Mouse (Mus musculus) adrenal gland, postnatal 36 days (tissue): ENCODE results near the gene Esyt3. TPM values are rescaled to one million over a fixed set of nuclear protein-coding genes. Genes with fewer than 3 reads are reported as not detected.

Experiments
- DNase-seq, 2 experiments: peaks; one replicate each; pipeline ENCODE4 v3.0.0; 2021; ENCODE audit warnings: mixed read lengths in 1 of 2
- total RNA-seq, 2 experiments: library from RNA; stranded (reverse); gene quantifications; 2 replicates each; pipeline ENCODE4 v1.2.3; 2021

Gene Esyt3
- total RNA-seq, 2 experiments from 2014 or later, result 0.26 to 0.43 TPM

DNA sequence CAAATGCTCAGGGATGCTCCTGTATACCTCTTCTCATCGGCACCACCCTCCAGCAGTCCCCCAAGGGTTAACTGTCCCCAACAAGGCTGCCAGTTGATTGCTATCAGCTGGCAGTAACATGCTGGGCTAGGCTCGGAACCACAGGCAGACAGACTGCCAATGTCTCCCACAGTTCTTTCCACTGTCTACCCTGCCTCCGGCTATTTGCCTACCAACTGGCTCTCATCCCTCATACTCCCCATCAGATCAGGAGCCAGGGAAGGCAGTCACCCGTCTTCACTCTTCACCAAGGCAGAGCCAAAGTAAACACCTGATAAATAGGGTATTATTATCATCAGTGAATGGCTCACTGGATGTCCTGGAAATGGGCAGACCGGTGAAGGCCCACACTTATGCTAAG lies 3.6 kb downstream of the Esyt3 start:
- DNase-seq, result no peak

DNA sequence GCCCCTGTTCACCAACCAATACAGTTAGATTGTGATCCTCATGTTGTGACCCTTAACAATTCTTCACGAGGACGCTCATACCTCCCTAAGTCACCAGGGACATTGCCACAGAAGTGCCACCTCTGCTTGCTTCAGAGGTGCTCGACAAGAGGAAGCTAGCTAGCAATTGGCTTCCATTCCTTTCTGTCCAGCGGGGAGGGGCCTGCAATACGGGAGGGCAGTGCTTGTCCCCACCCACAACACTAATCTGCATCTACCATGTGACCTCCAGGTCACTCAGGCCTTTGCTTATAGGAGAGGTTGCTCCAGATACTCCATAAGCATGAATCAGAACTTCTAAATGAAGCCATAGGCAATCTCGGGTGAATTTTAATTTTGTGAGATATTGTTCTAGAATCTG lies 5.0 kb downstream of the Esyt3 start:
- DNase-seq, result no peak

- DNase-seq, result no peak
Measured at GRCm38 (mm10) chr9:99352964-99353363, 5.4 kb downstream of the Esyt3 start.

GRCm38 (mm10) chr9:99345351-99345792 lies 13.0 kb downstream of the Esyt3 start:
- no peak for DNase-seq

DNA sequence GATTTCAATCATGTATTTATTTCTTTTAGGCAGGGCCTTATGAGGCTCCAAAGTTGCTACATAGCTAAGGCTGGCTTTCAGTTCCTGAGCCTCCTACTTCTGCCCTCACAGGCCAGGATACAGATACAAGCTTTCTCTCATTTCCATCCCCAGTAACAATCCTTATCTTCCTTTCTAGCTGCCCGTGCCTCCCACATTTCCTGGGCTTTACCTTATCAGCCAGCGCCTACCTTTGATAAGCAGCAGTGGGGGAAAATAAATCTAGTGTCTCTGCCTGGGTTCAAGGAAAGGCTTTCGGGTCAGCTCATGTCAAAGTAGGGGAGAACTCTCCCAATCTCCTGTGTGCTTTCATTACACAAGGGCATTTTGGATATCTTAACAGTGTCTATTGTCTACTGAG lies 16.8 kb downstream of the Esyt3 start:
- no peak for DNase-seq

- DNase-seq, result no peak
Measured at GRCm38 (mm10) chr9:99340126-99340525, 18.2 kb downstream of the Esyt3 start.

DNA sequence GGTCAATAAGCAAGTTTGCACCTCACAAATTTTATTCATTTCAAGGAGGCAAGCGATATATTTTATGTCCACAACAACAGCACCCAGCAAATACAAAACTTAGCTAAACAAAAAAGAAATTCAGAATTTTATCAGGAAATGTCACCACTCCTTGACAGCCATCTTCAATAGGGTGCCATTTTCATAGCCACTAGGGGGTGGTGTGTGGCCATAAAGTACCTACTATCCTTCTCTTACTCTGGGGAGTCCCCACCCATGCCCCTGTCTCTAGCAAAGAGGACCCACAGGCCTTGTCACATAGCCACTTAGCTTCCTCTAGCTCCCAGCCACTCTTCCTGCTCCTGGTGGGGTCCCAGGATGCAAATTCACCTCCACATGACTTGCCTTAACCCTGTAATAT lies 19.2 kb downstream of the Esyt3 start:
- DNase-seq, result no peak

- DNase-seq, result no peak
Measured at GRCm38 (mm10) chr9:99338293-99338692, 20.1 kb downstream of the Esyt3 start.

DNA sequence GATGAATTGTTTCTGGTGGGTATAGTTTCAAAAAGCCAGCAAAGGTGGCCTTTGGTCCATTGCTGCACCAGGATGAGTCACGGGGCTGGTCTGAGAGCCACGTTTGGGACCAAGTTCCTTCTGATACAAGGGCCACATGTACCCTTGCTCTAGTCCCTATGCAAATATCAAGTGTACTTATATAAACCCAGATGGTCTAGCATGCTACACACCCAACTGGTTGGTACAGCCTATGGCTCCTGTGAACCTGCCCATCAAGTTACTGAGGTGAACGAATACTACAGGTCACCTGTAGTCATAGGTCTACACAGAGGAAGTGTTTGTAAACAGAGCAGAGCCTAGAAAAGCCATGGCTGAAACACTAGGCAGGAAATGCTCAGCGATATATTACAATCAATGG lies 21.8 kb downstream of the Esyt3 start:
- DNase-seq, result no peak

DNA sequence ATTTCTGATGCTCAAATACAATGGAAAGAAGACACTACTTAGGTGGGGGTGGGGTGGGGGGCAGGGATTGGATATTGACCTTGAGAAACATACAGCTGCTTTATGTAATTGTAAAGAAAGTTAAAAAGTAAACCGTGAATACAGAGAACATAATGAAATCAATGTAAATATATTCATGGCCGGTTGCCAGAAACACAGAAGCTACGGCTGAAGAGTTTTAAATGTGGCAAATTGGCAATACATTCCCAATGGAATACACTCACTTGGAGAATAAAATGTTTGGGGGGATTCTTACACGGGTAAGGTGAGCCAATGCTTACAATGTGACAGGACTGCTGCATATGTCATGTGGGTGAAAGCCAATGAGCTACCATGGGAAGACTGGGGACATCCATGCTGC lies 31.5 kb downstream of the Esyt3 start:
- no peak for DNase-seq

GRCm38 (mm10) chr9:99325961-99326360 lies 32.4 kb downstream of the Esyt3 start:
- DNase-seq, result peak in 1 of 2 experiments; percentile 26

GRCm38 (mm10) chr9:99325208-99325929 lies 33.0 kb downstream of the Esyt3 start:
- no peak for DNase-seq

- peak; percentile 25 to 33 for DNase-seq
Measured at GRCm38 (mm10) chr9:99320006-99320405, 38.4 kb downstream of the Esyt3 start.

- no peak for DNase-seq
Measured at GRCm38 (mm10) chr9:99319343-99319951, 38.9 kb downstream of the Esyt3 start.

GRCm38 (mm10) chr9:99306226-99306625 lies 52.1 kb downstream of the Esyt3 start:
- DNase-seq, result no peak

- no peak for DNase-seq
Measured at GRCm38 (mm10) chr9:99304296-99304695, 54.1 kb downstream of the Esyt3 start.

Other genes starting within 250 kb of the Esyt3 start
- gene Pik3cb, start 217.9 kb downstream of the Esyt3 start, total RNA-seq, result 10 to 100 TPM; 16.9 to 18.3 TPM
- not detected for gene Faiml, start 121.3 kb downstream of the Esyt3 start, total RNA-seq
- 1 to 10 TPM; 6.8 to 7.5 TPM for gene Cep70, start 115.2 kb downstream of the Esyt3 start, total RNA-seq
- gene Mras, start 78.8 kb upstream of the Esyt3 start, total RNA-seq, result 10 to 100 TPM; 43.5 to 66.9 TPM
- gene Nme9, start 92.9 kb upstream of the Esyt3 start, total RNA-seq, result not detected
- gene Armc8, start 210.3 kb upstream of the Esyt3 start, total RNA-seq, result 10 to 100 TPM; 24.1 to 43.3 TPM
- gene Dbr1, start 217.2 kb upstream of the Esyt3 start, total RNA-seq, result 10 to 100 TPM; 12.8 to 15.0 TPM